Mouse (Mus musculus): ENCODE results near the gene Cdkal1.

DNA sequence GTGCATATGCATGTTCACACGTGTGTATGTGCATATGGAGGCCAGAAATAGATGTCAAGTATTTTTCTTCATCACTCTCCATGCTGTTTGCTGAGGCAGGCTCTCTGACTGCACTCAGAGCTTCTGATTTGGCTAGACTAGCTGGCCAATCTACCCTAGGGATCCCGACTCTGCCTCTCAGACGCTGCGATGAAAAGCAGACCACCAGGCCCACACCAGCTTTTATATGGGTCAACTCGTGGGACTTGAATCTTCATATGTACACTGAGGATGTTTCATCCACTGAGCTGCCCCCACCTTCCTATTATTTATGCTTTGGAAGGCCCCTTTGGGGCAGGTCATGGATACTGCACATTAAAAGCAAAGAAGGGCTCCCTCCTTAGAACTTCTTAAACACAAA is 652.0 kb downstream of the Cdkal1 start:
- TF ChIP-seq CTCF (IDR thresholded peaks at IDR 0.05; ENCODE audit: low read depth): no peak
- no peak for TF ChIP-seq EP300 (IDR thresholded peaks at IDR 0.05; ENCODE audit: low read depth)

All from liver, embryonic 14.5 days (tissue).